Mouse (Mus musculus) forebrain, postnatal 0 days (tissue): ENCODE data around the gene Idua. TPM values are rescaled to one million over a fixed set of nuclear protein-coding genes. Genes with fewer than 3 reads are reported as not detected.

Experiments
- ATAC-seq: fragments of 200-750 bp; cut with Nextera tagmentation; 2 replicates; pipeline ENCODE4 v1.8.0; 2017; ENCODE audit warnings: mild to moderate bottlenecking, moderate library complexity
- DNase-seq: peaks from one replicate; pipeline ENCODE4 v3.0.0-alpha.2; 2015
- H3K27ac ChIP-seq: fragments of 300-500 bp; sonication (generic); 2 replicates; pipeline ENCODE4 v1.5.1; 2014; ENCODE audit warnings: low read depth, mild to moderate bottlenecking, antibody characterized with exemption, low read length, moderate library complexity, mixed read lengths
- H3K27me3 ChIP-seq: fragments of 300-500 bp; sonication (generic); 2 replicates; pipeline ENCODE4 v1.6.1; 2014; ENCODE audit warnings: mild to moderate bottlenecking, low read length, mixed read lengths; ENCODE audit not compliant: insufficient read depth
- H3K36me3 ChIP-seq: fragments of 300-500 bp; sonication (generic); 2 replicates; pipeline ENCODE4 v1.6.1; 2014; ENCODE audit warnings: mild to moderate bottlenecking, moderate library complexity; ENCODE audit not compliant: insufficient read depth
- H3K4me1 ChIP-seq: fragments of 300-500 bp; sonication (generic); 2 replicates; pipeline ENCODE4 v1.6.1; 2014; ENCODE audit warnings: antibody characterized with exemption; ENCODE audit not compliant: insufficient read depth
- H3K4me2 ChIP-seq: fragments of 300-500 bp; sonication (generic); 2 replicates; pipeline ENCODE4 v1.6.1; 2014; ENCODE audit warnings: low read depth, mild to moderate bottlenecking, moderate library complexity
- H3K4me3 ChIP-seq: fragments of 300-500 bp; sonication (generic); 2 replicates; pipeline ENCODE4 v1.5.1; 2014; ENCODE audit warnings: low read depth, low read length, mixed read lengths
- H3K9ac ChIP-seq: fragments of 300-500 bp; sonication (generic); 2 replicates; pipeline ENCODE4 v1.6.1; 2014; ENCODE audit warnings: mild to moderate bottlenecking
- H3K9me3 ChIP-seq: fragments of 300-500 bp; sonication (generic); 2 replicates; pipeline ENCODE4 v1.6.1; 2016; ENCODE audit warnings: low read length
- CTCF ChIP-seq: sonication (generic); IDR thresholded peaks from 2 replicates; pipeline ENCODE4 v1.5.1; 2016; ENCODE audit warnings: antibody characterized with exemption, control low read depth, low read depth
- WGBS: fragments of 180-500 bp; shearing (Covaris S2); extraction: QIAGEN DNeasy Blood & Tissue Kit; methylation state at CpG from one replicate; pipeline ENCODE4 v1.1.7; 2014; 5-methylcytosine and 5-hydroxymethylcytosine counted together
- polyA plus RNA-seq: library from polyadenylated mRNA; unstranded; fragments of >200 nt; fragmentation: Nextera tagmentation; extraction: Ambion mirVana; gene quantifications from 2 replicates; pipeline ENCODE4 v1.2.1, GENCODE M21; 2015
- total RNA-seq: library from RNA; depleted of rRNA; stranded (reverse); fragments of >200 nt; gene quantifications from 2 replicates; pipeline ENCODE4 v1.2.3, GENCODE M21; 2014

Gene Idua
- total and polyA plus RNA-seq, 2 experiments from 2014 or later, result 6.3 to 8.7 TPM

DNA sequence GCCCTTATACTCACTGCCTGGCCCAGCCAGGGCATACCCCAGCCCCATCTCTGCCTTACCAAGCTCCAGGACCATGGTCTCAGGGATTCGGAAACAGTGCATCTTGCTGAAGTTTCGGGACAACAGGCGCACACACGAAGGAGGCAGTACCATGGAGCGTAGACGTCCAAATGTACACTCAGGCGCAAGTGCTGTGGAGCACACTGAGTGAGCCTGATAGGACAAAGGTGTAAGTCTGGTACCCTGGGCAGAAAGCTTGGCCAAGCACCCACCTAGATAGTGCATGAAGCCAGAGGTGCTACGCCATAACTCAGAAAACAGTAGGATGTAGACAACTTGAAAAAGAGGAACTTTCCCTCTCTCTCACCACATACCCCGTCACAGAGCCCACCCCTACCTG, 4.8 kb upstream of the Idua start:
- H3K27me3 ChIP-seq, result no peaks in the 10 kb centered on the region
- peaks cover 8% of the 10 kb centered on the region for H3K4me1 ChIP-seq
- TF ChIP-seq CTCF, result no peak
- H3K9me3 ChIP-seq, result no peaks in the 10 kb centered on the region
- H3K4me2 ChIP-seq, result no peak overlapping the region
- DNase-seq (no peak), ATAC-seq (no peak)
- H3K9ac ChIP-seq, result no peak overlapping the region
- 96% methylated on average over 9 of the region's 9 CpGs for WGBS
- H3K36me3 ChIP-seq, result peaks cover 67% of the 10 kb centered on the region
- no peak overlapping the region for H3K27ac ChIP-seq
- H3K4me3 ChIP-seq, result no peak overlapping the region

GRCm38 (mm10) chr5:108655891-108656650, 4.1 kb upstream of the Idua start:
- Histone ChIP-seq H3K9ac (no peak overlapping the region), H3K4me2 (no peak overlapping the region), H3K27me3 (no peaks in the 10 kb centered on the region), H3K27ac (no peak overlapping the region), H3K4me3 (no peak overlapping the region), H3K4me1 (peaks cover 8% of the 10 kb centered on the region), H3K9me3 (no peaks in the 10 kb centered on the region), H3K36me3 (peaks cover 60% of the 10 kb centered on the region)
- TF ChIP-seq CTCF, result no peak
- ATAC-seq (no peak), DNase-seq (no peak)
- WGBS, result 94% methylated on average over 15 of the region's 15 CpGs

DNA sequence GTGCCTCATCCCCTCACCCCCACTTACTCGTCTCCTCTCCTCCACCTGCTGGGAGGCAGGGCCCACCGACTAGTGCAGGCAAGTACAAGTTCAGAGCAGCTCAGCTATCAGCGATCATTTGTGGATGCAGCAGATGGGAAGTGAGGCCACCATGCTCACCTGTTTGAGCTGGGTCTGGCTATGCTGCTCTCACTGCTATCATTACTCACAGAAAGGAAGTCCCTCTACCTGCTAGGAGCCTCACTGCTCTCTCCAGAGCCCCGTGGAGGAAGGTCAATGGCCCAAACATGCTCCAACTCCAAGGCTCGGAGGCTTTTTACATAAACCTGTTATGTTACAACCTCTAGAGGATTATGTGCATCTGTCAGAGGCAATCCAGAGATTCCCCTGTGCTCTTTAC, 2.7 kb upstream of the Idua start:
- H3K27ac ChIP-seq, result no peak overlapping the region
- H3K4me2 ChIP-seq, result no peak overlapping the region
- ATAC-seq (no peak), DNase-seq (no peak)
- H3K36me3 ChIP-seq, result peaks cover 52% of the 10 kb centered on the region
- no peaks in the 10 kb centered on the region for H3K9me3 ChIP-seq
- H3K27me3 ChIP-seq, result no peaks in the 10 kb centered on the region
- H3K9ac ChIP-seq, result no peak overlapping the region
- H3K4me1 ChIP-seq, result peaks cover 8% of the 10 kb centered on the region
- no peak overlapping the region for H3K4me3 ChIP-seq
- TF ChIP-seq CTCF, result no peak
- WGBS, result 84% methylated on average over 5 of the region's 5 CpGs

GRCm38 (mm10) chr5:108658611-108659010, 1.5 kb upstream of the Idua start:
- no peak overlapping the region; the same call in 1 of the 2 replicates for H3K9ac ChIP-seq
- no peak overlapping the region for H3K27ac ChIP-seq
- 71% methylated on average over 1 of the region's 1 CpGs for WGBS
- H3K27me3 ChIP-seq, result no peaks in the 10 kb centered on the region
- no peak overlapping the region for H3K4me3 ChIP-seq
- H3K4me1 ChIP-seq, result peaks cover 8% of the 10 kb centered on the region
- H3K4me2 ChIP-seq, result no peak overlapping the region
- no peaks in the 10 kb centered on the region for H3K9me3 ChIP-seq
- DNase-seq, result no peak
- H3K36me3 ChIP-seq, result peaks cover 40% of the 10 kb centered on the region
- no peak for TF ChIP-seq CTCF
- ATAC-seq, result no peak

DNA sequence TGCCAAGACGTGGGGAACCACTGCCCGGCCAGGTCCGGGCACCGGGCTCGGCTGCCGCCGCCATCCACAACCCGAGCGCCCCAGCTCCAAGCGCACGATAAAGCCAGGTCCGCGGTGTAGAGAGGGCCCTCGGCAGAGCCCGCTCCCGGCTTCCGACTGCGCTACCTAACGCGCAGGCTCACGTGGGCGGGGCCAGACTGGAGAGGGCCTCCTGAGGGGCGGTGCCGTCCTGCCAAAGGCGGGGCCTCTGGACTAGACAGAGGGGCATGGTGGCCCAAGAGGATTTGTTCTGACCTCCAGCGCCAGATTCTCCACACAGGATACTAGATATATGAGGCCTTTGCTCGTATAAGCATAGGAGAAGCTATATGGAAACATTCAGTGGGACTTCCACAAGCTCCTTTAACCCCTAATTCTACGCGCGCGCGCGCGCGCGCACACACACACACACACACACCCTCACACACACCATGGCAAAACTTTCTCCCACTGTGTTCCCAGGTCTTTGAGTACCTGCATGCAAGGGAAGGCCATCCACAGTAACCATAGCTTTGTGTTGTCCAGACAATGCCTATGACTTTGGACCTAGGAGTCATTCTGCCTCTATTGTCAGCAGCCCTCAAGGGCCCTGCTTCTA, 619 bp downstream of the Idua start:
- peak overlapping the region; percentile 93 for H3K9ac ChIP-seq
- no peaks in the 10 kb centered on the region for H3K27me3 ChIP-seq
- peaks cover 8% of the 10 kb centered on the region for H3K4me1 ChIP-seq
- ATAC-seq (peak; percentile 99), DNase-seq (peak; percentile 89)
- peak overlapping the region; percentile 96 for H3K4me2 ChIP-seq
- H3K9me3 ChIP-seq, result no peaks in the 10 kb centered on the region
- H3K4me3 ChIP-seq, result peak overlapping the region; percentile 88
- peaks cover 19% of the 10 kb centered on the region for H3K36me3 ChIP-seq
- WGBS, result 10% methylated on average over 35 of the region's 36 CpGs
- H3K27ac ChIP-seq, result peak overlapping the region; percentile 40; the same call in 1 of the 2 replicates
- TF ChIP-seq CTCF, result no peak

GRCm38 (mm10) chr5:108662772-108663171, 2.6 kb downstream of the Idua start:
- no peak overlapping the region for H3K9ac ChIP-seq
- H3K9me3 ChIP-seq, result no peaks in the 10 kb centered on the region
- no peak for TF ChIP-seq CTCF
- ATAC-seq (no peak), DNase-seq (no peak)
- H3K27me3 ChIP-seq, result no peaks in the 10 kb centered on the region
- peaks cover 8% of the 10 kb centered on the region for H3K4me1 ChIP-seq
- peaks cover 5% of the 10 kb centered on the region; the same call in 1 of the 2 replicates for H3K36me3 ChIP-seq
- H3K27ac ChIP-seq, result no peak overlapping the region
- H3K4me3 ChIP-seq, result no peak overlapping the region
- H3K4me2 ChIP-seq, result no peak overlapping the region
- WGBS, result 86% methylated on average over 4 of the region's 4 CpGs

DNA sequence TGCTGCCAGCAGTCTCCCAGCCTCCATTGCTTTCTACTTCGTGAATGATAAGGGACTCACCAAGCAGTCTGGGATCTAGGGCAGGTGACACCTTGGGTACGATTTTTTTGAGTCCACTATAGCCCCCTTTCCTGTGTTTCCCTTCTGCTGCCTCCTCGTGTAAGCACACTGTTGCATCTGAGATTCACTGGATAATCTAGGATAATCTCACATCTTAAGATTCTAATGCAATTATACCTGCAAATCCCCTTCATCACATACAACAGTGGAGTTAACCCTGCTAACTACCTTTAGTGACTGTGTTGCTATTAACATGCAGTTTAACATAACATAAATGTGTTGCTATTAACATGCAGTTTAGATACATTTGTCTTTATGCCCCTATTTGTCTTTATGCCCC, 4.9 kb downstream of the Idua start:
- ATAC-seq (no peak), DNase-seq (no peak)
- H3K4me1 ChIP-seq, result peaks cover 5% of the 10 kb centered on the region
- no peak for TF ChIP-seq CTCF
- no peaks in the 10 kb centered on the region for H3K9me3 ChIP-seq
- H3K4me2 ChIP-seq, result no peak overlapping the region
- H3K27ac ChIP-seq, result no peak overlapping the region
- H3K4me3 ChIP-seq, result no peak overlapping the region
- 31% methylated on average over 3 of the region's 3 CpGs for WGBS
- H3K27me3 ChIP-seq, result no peaks in the 10 kb centered on the region
- H3K36me3 ChIP-seq, result no peaks in the 10 kb centered on the region
- no peak overlapping the region for H3K9ac ChIP-seq
